Mouse (Mus musculus): ENCODE data around the gene Cst10.

Gene Cst10

GRCm38 (mm10) chr2:149404757-149405156, at the start of gene Cst10:
Gene Cst10 (plus strand): TSS chr2:149405057.
- no peak for DNase-seq

- DNase-seq, result no peak
Observed at GRCm38 (mm10) chr2:149392951-149393350, 11.9 kb upstream of the Cst10 start.

- DNase-seq, result no peak
Observed at GRCm38 (mm10) chr2:149422564-149422963, 17.7 kb downstream of the Cst10 start.

Data from thymus, postnatal 14 days (tissue).